Mouse (Mus musculus) limb, embryonic 15.5 days (tissue): ENCODE measurements at regions not wholly inside any gene's neighbourhood (a gene's known extent, or its start where the extent isn't known, plus 50 kb on each side); places are given as distances from the start of the nearest gene placed in this dataset.

Source experiments
- ATAC-seq: fragments of 200-750 bp; cut with Nextera tagmentation; 2 replicates; pipeline ENCODE4 v1.8.0; 2017; ENCODE audit warnings: low read depth, moderate TSS enrichment; ENCODE audit not compliant: insufficient number of reproducible peaks, low FRiP score, low TSS enrichment
- H3K27ac ChIP-seq: fragments of 300-500 bp; sonication (generic); 2 replicates; pipeline ENCODE4 v1.5.1; 2015; ENCODE audit warnings: moderate library complexity, mild to moderate bottlenecking, inconsistent platforms
- H3K27me3 ChIP-seq: fragments of 300-500 bp; sonication (generic); 2 replicates; pipeline ENCODE4 v1.6.1; 2015; ENCODE audit warnings: inconsistent platforms
- H3K36me3 ChIP-seq: fragments of 300-500 bp; sonication (generic); 2 replicates; pipeline ENCODE4 v1.6.1; 2015; ENCODE audit warnings: inconsistent platforms
- H3K4me1 ChIP-seq: fragments of 300-500 bp; sonication (generic); 2 replicates; pipeline ENCODE4 v1.6.1; 2015; ENCODE audit warnings: inconsistent platforms
- H3K4me2 ChIP-seq: fragments of 300-500 bp; sonication (generic); 2 replicates; pipeline ENCODE4 v1.6.1; 2015; ENCODE audit warnings: mild to moderate bottlenecking, inconsistent platforms
- H3K4me3 ChIP-seq: fragments of 300-500 bp; sonication (generic); 2 replicates; pipeline ENCODE4 v1.5.1; 2015; ENCODE audit warnings: mild to moderate bottlenecking, inconsistent platforms
- H3K9ac ChIP-seq: fragments of 300-500 bp; sonication (generic); 2 replicates; pipeline ENCODE4 v1.6.1; 2015; ENCODE audit warnings: inconsistent platforms
- H3K9me3 ChIP-seq: fragments of 300-500 bp; sonication (generic); 2 replicates; pipeline ENCODE4 v1.6.1; 2016; ENCODE audit warnings: inconsistent platforms
- WGBS: fragments of 180-500 bp; shearing (Covaris S2); methylation state at CpG from one replicate; pipeline ENCODE4 v1.1.7; 2015; 5-methylcytosine and 5-hydroxymethylcytosine counted together

DNA sequence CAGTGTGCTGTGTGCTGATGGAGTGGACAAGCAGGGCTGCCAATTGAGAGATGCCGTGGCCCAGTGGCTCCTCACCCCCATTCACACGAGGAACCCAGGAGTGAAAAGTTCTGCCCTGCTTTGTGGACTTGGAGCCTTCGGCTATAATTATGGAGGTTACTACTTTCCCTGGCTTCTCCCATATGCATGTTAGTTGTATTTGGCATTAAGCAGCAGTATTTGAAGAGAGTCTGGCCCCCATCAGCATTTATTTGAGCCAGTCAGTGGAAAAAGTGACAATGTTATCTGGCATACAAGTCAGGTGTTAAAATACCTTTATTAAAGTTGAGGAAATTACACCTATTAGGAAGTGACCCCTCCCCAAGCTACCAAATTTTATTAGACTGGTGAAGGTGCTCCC is 196.1 kb upstream of the Mef2c start:
- H3K27ac ChIP-seq: 0 out of 2 replicates have a peak overlapping the region, but pooled peaks have one; percentile 66
- H3K9me3 ChIP-seq: no peaks in the 10 kb centered on the region
- H3K4me2 ChIP-seq: no peak overlapping the region
- no peaks in the 10 kb centered on the region for H3K36me3 ChIP-seq
- no peaks in the 10 kb centered on the region for H3K27me3 ChIP-seq
- ATAC-seq: peak; percentile 61; the same call in 1 of the 2 replicates
- 56% methylated on average over 3 of the region's 3 CpGs for WGBS
- no peak overlapping the region for H3K4me3 ChIP-seq
- H3K4me1 ChIP-seq: 0 out of 2 replicates have a peak, but pooled peaks cover 2% of the 10 kb centered on the region
- H3K9ac ChIP-seq: no peak overlapping the region

DNA sequence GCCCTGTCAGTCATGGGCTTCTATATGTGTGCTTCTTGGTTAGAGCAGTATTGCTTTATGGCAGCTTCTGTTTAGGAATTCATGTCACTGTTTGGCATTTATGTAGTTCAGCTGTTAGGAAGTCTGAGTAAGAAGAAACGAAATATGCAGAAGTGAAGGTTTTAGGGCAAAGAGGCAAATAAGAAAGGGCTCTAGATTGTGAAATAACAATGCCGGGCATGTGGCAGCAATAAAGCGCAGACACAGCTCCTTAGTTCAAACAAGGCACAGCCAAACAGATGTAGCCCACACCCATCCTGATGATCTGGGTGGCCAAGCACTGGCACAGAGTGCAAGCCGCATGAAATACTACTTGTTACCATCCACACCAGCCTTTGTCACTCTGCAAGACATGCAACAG is 175.3 kb upstream of the Mef2c start:
- ATAC-seq: no peak
- Histone ChIP-seq H3K9me3 (no peaks in the 10 kb centered on the region), H3K4me2 (no peak overlapping the region), H3K36me3 (no peaks in the 10 kb centered on the region), H3K4me3 (no peak overlapping the region), H3K9ac (no peak overlapping the region), H3K4me1 (no peaks in the 10 kb centered on the region), H3K27ac (no peak overlapping the region), H3K27me3 (no peaks in the 10 kb centered on the region)
- WGBS: 42% methylated on average over 4 of the region's 4 CpGs

DNA sequence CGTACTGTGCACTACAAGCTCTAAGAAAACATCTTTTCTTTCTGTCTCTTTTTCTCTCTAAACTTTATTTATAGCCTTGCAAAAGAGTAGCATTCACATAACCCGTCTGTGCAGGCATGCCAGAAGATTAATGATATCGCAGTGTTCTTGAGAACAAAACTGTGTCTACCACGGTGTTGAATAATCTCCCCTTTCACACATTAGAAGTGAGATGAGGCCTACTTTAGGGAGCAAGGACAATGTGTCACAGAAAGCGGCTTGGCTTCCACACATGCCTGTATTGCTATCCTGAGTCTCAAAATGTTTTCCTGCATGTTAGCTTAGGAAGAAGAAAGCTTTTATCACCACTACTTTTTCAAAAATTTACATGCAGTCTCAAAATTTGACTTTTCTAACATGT is 170.1 kb upstream of the Mef2c start:
- H3K4me1 ChIP-seq: no peaks in the 10 kb centered on the region
- no peaks in the 10 kb centered on the region for H3K27me3 ChIP-seq
- H3K36me3 ChIP-seq: no peaks in the 10 kb centered on the region
- H3K4me3 ChIP-seq: no peak overlapping the region
- H3K9me3 ChIP-seq: no peaks in the 10 kb centered on the region
- no peak overlapping the region for H3K4me2 ChIP-seq
- no peak overlapping the region for H3K9ac ChIP-seq
- H3K27ac ChIP-seq: no peak overlapping the region
- 28% methylated on average over 5 of the region's 5 CpGs for WGBS
- ATAC-seq: no peak

DNA sequence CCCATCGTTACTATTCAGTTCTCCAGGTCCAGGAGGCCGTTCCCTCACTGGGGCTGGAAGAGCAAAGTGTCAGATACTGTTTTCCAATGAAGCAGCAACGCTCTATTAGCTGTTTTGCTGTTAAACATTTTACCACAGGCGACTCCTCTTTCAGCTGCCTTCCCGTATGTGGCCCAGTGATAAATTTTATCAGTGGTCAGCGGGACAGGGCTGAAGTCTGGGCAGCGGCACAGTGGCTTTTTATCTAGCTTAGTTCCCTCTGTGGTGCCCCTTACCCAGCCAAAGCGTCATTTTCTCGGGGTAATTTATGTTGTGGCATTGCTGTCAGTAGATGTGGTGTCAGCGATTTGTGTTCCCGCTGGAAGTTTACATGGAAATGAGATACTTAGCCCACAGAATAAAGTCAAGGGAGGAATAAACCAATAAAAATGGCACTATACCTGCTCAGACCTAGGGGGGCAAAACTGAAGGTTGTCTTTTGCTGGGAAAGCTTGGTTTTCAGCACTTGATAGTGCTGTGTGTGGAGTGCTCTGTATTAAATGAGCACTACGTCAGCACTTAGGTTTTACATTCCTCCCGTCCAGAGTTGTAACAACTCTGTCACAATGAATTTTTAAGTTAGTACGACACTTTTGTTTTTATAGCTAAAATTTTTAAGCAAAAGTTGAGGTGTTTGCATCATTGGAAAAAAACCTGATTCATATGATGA is 159.1 kb upstream of the Mef2c start:
- Histone ChIP-seq H3K9ac (no peak overlapping the region), H3K4me1 (no peaks in the 10 kb centered on the region), H3K27me3 (no peaks in the 10 kb centered on the region), H3K4me2 (no peak overlapping the region), H3K4me3 (no peak overlapping the region), H3K36me3 (no peaks in the 10 kb centered on the region), H3K9me3 (no peaks in the 10 kb centered on the region), H3K27ac (no peak overlapping the region)
- WGBS: 57% methylated on average over 14 of the region's 14 CpGs
- no peak for ATAC-seq

DNA sequence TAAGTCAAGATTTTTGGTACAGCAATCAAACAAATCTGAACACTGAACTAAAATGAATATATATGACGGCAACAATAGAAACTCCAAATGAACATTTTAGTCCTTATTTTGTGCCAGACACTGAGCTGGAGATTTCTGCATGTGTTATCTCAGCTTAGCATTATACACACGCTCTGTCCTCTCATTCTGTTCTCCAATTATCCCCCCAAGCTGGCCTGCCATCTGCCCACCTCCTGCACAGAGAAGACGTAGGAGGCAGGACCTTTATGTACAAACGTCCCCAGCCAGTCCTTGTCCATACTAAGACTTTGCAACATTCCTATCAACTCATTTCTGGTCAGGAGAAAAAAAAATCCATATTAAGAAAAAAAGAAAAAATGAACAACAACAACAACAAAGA is 148.5 kb upstream of the Mef2c start:
- H3K4me3 ChIP-seq: no peak overlapping the region
- H3K9ac ChIP-seq: no peak overlapping the region
- ATAC-seq: no peak
- H3K36me3 ChIP-seq: no peaks in the 10 kb centered on the region
- no peak overlapping the region for H3K4me2 ChIP-seq
- H3K27ac ChIP-seq: no peak overlapping the region
- no peaks in the 10 kb centered on the region for H3K4me1 ChIP-seq
- 85% methylated on average over 4 of the region's 4 CpGs for WGBS
- H3K27me3 ChIP-seq: no peaks in the 10 kb centered on the region
- H3K9me3 ChIP-seq: no peaks in the 10 kb centered on the region

DNA sequence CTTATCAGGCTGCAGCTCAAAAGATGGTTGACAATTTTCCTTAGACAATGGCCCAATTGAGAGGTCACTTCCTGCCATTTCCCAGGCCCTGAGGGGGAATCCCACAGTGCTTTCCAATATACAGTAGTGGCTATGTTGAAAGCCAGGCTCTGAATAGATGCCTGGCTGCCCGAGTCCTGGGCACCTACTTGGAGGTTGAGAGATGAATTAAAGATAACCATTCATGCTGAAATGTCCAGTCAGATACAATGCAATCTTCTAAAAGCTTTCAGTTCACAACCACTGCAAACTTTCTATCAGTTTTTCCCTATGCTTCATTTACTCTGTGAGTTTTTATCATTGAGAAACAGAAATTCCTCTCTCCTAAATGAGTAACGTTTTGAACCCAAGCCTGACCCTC is 143.3 kb upstream of the Mef2c start:
- Histone ChIP-seq H3K27ac (no peak overlapping the region), H3K4me1 (no peaks in the 10 kb centered on the region), H3K4me2 (no peak overlapping the region), H3K9ac (no peak overlapping the region), H3K27me3 (no peaks in the 10 kb centered on the region), H3K4me3 (no peak overlapping the region), H3K36me3 (no peaks in the 10 kb centered on the region), H3K9me3 (no peaks in the 10 kb centered on the region)
- 69% methylated on average over 2 of the region's 2 CpGs for WGBS
- no peak for ATAC-seq

DNA sequence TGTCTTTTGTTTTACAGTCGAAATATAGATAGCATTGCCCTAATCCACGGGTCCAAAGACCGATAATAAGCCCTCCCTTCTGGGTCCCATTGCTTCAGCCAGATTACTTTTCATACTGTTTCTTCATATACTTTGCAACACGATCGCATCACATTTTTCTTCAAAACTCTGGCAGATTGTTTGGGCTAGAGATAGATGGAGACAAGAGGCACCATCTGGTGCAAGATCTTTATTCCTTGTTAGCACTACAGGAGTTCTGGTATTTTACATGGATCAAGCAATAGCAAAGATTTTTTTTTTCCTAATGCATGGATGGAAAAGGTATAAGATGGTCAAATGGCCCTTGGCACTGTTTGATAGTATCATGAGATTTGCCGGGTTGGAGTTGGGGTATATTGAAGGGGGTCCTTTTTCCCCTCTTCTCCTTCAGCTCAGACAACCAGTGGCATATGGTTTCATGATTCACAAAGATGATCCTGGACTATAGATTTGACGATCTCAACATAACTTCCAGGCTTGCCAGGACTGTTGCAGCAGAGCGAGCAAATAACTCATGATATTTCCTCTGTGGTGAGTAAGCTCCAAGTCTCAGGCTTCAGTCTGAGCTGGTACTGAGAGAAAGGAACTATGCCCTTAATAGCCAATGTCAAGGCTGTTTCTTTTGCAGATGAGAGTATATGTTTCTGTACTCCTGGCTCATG is 127.6 kb upstream of the Mef2c start:
- WGBS: 87% methylated on average over 8 of the region's 8 CpGs
- Histone ChIP-seq H3K9me3 (no peaks in the 10 kb centered on the region), H3K9ac (no peak overlapping the region), H3K36me3 (no peaks in the 10 kb centered on the region), H3K27ac (no peak overlapping the region), H3K4me3 (no peak overlapping the region), H3K4me1 (no peaks in the 10 kb centered on the region), H3K4me2 (no peak overlapping the region), H3K27me3 (no peaks in the 10 kb centered on the region)
- ATAC-seq: no peak

DNA sequence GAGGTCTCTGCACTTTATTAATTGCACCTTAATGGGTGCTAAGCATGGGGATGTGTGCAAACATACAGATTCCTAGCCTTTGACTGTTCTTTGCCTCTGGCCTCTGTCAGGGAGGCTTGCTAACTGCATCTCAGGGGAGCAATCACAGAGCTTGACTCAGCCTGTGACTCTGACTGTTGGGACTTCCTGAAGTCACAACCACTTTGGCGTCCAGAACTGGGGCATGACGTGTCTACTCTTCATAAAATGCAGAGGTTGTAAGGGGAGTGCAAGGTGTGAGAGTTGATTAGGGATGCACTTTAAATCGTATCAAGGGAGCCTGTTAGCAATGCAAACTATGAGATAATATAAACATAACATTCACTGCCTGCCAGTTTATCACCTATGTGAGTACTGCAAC is 125.2 kb upstream of the Mef2c start:
- Histone ChIP-seq H3K9me3 (no peaks in the 10 kb centered on the region), H3K27ac (no peak overlapping the region), H3K4me2 (no peak overlapping the region), H3K4me1 (no peaks in the 10 kb centered on the region), H3K36me3 (no peaks in the 10 kb centered on the region), H3K27me3 (no peaks in the 10 kb centered on the region), H3K4me3 (no peak overlapping the region), H3K9ac (no peak overlapping the region)
- no peak for ATAC-seq
- WGBS: 39% methylated on average over 3 of the region's 3 CpGs

DNA sequence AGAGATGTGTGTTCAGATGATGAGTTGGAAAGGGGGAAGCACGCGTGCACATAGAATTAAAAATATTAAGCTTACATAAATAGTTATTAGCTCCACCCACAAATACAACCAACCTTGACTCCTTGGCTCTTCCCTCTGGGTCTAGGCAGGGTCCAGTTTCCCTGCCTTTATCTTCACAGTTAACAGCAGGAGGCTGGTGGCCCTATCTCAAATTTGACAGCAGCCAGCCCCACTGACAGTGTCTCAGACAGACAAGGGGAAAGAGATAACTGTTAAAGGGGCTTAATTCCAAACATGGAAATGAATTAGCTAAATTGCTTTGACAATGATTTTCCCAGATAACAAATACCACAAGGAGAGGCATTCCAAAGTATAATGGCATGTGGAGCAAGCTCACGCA is 121.2 kb upstream of the Mef2c start:
- WGBS: 95% methylated on average over 3 of the region's 3 CpGs
- no peaks in the 10 kb centered on the region for H3K4me1 ChIP-seq

DNA sequence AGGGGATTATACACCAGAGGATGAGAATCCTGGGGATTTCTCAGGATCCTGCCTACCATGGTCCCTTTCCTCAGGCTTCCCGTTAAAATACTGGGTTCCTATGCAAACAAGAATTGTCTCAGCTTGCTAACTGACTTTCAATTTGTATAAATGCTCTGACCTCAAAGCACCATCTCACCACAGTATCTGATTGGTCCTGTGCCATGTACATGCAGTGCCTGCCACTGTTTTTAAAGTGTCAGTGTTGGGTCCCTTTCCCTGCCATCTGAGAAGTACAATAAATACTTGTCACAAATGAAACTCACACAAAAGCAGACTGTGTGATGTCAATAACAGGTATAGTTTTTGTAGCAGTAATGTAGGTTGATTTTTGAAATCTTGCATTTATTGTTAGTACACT is 109.1 kb upstream of the Mef2c start:
- ATAC-seq: no peak
- no peaks in the 10 kb centered on the region for H3K27me3 ChIP-seq
- H3K9me3 ChIP-seq: no peaks in the 10 kb centered on the region
- no peaks in the 10 kb centered on the region for H3K4me1 ChIP-seq
- H3K36me3 ChIP-seq: no peaks in the 10 kb centered on the region
- no peak overlapping the region for H3K4me3 ChIP-seq
- H3K4me2 ChIP-seq: no peak overlapping the region
- H3K27ac ChIP-seq: no peak overlapping the region
- WGBS: 66% methylated on average over 1 of the region's 1 CpGs
- H3K9ac ChIP-seq: no peak overlapping the region

More for the DNA sequence above, 121.2 kb upstream of the Mef2c start:
- H3K4me3 ChIP-seq: no peak overlapping the region
- no peak overlapping the region for H3K9ac ChIP-seq
- H3K27me3 ChIP-seq: no peaks in the 10 kb centered on the region
- no peak overlapping the region for H3K4me2 ChIP-seq
- no peaks in the 10 kb centered on the region for H3K36me3 ChIP-seq
- H3K27ac ChIP-seq: no peak overlapping the region
- ATAC-seq: no peak
- no peaks in the 10 kb centered on the region for H3K9me3 ChIP-seq

DNA sequence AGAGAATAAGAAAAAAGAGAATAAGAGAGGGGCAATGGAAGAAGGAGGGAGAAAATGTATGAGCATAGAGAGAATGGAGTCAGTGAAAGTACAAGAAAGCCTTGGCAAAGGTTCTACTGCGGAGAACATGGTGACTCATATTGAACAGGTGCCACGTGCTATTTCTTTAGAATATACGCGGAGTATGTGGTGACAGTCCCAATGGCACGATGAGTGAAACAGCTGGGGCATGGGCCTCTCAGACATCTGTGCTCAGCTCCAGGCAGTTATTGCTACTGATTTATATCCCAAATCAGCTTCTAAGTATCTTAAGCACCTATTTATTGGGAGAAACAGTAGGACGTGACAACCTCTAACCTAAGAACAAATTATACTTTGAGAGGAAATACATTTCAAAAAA is 104.5 kb upstream of the Mef2c start:
- ATAC-seq: no peak
- Histone ChIP-seq H3K4me1 (no peaks in the 10 kb centered on the region), H3K27me3 (no peaks in the 10 kb centered on the region), H3K9ac (no peak overlapping the region), H3K36me3 (no peaks in the 10 kb centered on the region), H3K27ac (no peak overlapping the region), H3K4me2 (no peak overlapping the region), H3K9me3 (no peaks in the 10 kb centered on the region), H3K4me3 (no peak overlapping the region)
- WGBS: 75% methylated on average over 6 of the region's 6 CpGs

DNA sequence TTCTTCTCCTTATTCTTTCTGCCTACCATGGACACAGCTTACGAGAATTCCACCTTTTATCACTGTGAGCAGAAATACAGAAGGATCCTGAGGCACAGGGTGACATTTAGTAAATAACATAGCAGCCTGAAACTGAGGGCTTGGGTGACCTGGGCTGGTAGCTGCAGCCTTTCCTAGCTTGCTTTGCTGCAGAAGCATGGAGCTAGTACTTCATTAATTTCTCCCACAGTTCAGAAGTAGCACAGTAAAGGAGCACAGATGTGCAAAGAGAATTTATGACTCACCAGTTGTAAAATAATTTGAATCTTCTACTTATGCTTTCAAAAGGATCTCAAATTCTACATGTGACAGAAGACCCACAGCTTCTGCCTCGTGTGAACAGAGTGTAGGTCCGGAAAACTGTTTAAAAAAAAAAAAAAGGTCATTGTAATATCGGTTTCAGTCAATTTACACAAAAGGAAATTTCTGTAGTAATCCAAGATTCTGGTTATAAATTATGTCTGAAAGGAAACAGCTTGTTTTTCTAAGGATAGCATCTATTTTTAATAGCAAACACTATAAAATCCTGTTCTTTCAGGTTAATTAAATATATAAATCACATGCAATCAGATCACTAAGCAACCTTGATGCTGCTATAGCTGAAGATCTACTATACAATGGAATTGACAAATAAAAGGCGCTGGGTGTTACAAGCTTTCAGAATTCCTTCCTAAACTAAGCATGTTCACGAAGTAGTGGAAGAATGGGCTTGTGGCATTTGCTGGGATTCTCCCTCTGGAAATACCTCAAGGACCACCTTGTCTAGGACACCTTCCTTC is 64.0 kb upstream of the Mef2c start:
- H3K4me3 ChIP-seq: no peak overlapping the region
- no peak overlapping the region for H3K27ac ChIP-seq
- H3K9ac ChIP-seq: no peak overlapping the region
- no peak overlapping the region for H3K4me2 ChIP-seq
- no peaks in the 10 kb centered on the region for H3K4me1 ChIP-seq
- H3K27me3 ChIP-seq: no peaks in the 10 kb centered on the region
- 67% methylated on average over 6 of the region's 6 CpGs for WGBS
- no peaks in the 10 kb centered on the region for H3K9me3 ChIP-seq
- H3K36me3 ChIP-seq: no peaks in the 10 kb centered on the region
- no peak for ATAC-seq
